Mouse (Mus musculus) adrenal gland, postnatal 4 days (tissue): Measurements from ENCODE around the gene Polr1a. TPM values are rescaled to one million over a fixed set of nuclear protein-coding genes. Genes with fewer than 3 reads are reported as not detected.

Experiments used
- DNase-seq, 2 experiments: peaks; one replicate each; pipeline ENCODE4 v3.0.0; 2021 to 2022; ENCODE audit warnings: low spot score in 2 of 2, mixed read lengths in 2 of 2
- total RNA-seq, 2 experiments: library from RNA; stranded (reverse); gene quantifications; 2 replicates each; pipeline ENCODE4 v1.2.3; 2021

The Polr1a gene
- total RNA-seq, 2 experiments from 2014 or later: 79.4 to 82.1 TPM

DNA sequence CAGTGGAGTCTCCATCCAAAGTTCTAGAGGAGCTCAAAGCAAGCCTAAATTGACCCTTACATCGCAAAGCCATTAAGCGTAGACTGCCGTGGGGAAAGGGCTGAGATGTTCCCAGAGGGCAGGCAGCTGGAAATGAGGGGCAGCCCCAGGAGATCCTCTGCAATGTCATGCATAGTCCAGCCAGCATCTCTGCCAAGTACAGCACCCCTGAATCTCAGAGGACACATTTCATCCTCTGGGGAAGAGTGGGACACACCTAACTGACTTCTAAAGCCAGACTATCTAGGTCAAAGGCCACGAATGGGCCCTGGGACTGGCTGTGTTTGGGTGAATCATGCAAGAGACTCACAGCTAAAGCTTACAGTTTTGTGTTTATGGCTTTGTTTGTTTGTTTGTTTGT, 85.2 kb downstream of the Polr1a start:
- DNase-seq: no peak

DNA sequence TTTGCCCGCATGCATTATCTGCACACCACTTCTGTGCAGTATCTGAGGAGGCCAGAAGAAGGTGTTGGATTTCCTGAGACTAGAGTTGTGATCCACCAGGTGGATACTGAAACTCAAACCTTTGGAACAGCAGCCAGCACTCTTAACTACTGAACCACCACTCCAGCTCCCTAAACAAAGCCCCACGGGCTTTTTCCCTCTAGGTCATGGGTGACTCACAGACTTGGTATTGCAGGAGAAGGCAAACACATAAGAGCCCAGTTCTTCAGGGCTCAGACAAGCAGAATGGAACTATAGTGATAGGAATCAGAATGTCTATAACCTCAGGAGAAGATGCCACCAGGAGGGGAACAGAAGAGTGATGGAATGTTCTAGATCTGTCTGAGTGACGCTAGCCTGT, 86.2 kb downstream of the Polr1a start:
- no peak for DNase-seq

DNA sequence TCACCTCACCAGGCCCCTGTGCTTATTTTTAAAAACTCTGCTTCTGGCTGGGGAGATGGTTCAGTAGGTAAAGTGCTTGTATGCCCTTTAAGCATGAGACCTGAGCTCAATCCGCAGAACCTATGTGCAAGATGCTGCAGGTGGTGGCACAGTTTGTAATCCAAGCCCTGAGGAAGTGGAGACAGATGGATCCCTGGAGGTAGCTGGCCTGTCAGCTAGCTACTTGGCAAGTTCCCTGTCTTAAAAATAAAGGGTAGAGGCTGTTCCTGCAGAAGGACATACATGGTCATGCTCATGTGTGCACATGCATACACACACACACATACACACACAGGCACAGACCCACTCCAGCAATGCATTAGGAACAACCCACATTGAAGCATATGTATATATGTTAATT, 88.4 kb downstream of the Polr1a start:
- no peak for DNase-seq

DNA sequence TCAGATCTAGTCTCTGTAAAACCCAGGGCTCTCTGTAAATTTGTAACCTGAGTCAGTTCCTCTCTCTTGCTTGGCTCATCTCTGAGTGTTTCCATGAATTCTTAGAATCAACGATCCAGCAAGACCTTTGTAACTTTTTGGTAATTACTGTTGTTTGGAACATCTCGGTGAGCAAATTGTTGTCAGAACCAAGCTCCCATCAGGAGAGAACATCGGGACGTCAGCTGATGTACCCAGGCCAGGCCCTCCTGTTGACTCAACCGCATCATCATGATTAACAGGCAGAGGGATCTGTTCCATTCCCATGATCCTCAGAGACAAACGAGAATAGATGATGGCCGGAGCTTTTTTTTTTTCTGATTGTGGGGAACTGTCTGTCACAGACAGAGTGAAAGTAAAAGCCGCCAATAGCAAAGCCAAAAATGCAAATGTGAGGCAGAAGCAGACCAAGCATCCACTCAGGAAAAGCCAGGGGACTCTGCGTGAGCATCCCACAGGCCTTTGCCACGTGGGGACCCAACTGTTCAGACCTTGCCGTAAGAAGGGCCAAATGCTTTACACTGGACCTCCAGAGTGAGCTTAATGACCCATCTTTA, 91.2 kb downstream of the Polr1a start:
- no peak for DNase-seq

DNA sequence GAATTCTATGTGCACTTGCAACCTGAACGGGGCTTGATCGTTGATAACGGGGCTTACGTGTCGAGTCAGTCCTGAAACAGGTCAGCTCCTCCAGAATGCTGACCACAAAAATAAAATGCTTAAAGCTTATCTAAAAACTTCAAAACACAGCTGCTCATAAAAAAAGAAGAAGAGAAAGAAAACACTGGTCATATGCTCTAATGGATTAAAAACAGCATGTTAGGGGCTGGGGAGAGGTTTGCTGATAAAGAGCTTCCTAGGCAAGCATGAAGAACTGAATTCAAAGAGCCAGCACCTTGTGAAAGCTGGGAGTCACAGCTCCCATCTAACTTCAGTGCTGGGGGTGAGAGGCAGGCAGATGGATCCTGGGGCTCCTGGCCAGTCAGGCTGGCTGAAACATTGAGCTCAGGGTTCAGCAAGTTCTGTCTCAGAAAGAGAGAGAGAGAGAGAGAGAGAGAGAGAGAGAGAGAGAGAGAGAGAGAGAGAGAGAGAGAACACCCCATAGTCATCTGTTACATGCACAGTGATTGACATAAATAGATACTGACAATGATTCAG, 92.4 kb downstream of the Polr1a start:
- no peak for DNase-seq

DNA sequence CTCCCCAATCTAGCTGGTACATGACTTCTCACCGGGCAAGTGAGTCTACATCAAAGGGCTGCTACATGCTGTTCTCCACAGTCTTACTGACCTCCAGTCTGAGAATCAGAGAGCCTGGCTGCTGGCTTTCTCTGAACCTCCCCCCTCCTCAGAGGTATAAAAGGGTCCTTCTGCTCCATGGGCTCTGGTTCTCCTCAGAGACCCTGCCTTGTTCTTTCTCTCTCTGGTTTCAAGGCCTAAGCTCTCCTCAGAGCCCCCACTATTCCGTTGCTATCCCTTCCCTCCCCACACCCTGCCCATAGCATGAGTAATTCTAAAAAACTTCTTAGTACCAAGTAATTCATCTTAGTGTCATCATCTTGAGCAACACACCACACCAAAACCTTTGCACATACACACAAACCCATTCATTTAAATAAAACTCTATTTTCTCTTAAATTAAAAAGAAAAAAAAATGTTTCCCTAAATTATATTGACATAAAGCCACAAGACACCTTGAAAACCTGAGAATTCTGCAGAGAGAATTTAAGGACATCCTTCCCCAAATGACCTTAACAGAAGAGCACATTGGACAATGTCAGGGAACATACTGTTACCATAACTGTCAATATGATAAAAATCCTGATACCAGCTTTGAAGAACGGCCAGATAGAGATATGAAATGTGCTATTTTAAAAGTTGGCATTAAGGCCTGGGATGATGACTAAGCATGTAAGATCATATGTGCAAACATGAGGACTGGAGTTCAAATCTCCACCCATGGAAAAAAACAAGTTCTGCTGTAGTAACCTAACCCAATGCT, 98.8 kb downstream of the Polr1a start:
- DNase-seq: no peak

DNA sequence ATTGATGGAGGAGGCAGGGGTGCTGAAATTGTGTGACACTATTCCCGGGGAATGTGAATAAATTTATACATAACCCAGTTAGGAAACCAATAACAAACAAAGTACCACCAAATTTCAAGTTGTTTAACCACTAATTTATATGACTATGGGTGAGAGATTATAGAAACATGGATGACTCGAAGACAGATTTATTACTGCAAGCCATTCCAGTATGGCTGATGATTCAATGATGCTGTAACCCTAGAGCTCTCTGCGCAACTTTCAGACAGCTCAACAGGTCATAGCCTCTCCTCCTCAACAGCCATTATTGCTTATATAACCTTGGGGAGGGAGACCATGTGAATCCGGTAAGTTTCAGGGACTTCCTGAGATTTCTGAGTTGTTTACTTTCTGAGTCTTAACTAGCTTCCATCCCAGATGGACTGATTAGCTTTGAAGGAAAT, 99.4 kb downstream of the Polr1a start:
- no peak for DNase-seq

DNA sequence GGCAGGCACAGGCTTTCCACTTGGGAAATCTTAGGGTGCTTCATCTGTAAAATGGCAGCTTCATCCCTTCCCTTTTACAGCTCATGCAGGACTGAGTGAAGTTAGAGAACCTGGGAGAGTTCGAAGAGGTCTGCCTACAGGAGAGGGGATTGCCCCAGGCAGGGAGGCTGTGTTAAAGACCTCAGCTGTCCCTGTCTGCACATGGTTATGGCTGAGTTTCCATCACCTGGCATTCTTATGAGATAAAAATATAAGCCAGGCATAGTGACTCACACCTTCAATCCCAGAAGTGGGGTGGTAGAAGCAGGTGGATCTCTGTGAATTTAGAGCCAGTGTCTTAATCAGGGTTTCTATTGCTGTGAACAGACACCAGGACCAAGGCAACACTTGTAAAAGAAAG, 100.6 kb downstream of the Polr1a start:
- no peak for DNase-seq

DNA sequence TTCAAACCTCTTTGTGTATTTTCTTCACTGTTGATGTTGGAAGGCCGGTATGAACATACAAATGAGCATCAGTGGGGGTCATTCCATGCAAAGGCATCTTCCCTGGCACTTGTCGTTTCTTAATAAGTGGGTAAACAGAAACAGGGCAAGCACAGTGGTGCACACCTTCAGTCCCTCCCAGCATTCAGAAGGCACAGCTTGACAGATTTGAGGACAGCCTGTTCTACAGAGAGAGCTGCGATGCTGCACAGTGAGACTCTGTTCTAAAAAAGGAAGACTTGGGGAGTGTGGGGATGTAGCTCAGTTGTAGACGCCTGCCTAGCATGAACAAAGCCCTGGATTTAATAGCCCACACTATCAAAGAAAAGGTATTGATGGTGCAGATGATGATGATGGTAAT, 105.2 kb downstream of the Polr1a start:
- DNase-seq: no peak

DNA sequence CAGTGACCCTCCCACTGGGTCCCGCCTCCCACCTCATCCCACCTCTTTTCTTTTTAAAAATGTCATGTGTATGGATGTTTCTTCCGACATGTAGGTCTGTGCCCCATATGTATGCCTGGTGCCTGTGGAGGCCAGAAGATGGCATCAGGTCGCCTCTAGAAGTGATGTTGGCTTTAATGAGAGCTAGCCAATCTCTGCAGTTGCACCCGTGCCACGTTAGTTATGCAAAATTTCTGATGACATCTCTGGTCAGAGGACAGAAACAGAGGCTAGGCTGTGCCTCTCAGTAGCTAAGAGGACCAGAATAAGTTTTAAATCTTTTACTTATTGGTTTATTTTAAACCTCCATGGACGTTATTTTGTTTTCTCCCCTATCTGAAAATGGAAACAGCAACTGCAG, 109.2 kb downstream of the Polr1a start:
- no peak for DNase-seq

DNA sequence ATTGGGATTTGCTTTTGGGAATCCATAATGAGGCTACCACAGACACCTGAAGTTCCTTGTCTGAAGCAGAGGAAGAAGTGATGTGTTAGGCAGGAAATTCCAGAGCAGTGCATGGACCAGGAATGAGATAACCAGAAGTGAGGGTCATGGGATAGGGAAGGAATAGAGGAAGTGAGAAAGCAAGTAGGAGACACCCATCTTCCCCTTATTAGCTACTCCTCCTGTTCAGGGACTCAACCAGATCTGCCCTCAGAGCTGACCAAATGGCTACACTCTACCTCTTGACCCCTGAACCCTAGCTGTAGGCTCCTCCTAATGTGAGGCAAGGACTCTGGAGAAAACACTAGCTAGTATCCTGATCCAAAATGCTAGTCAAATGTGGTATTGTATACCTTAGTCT, 116.6 kb downstream of the Polr1a start:
- DNase-seq: no peak

DNA sequence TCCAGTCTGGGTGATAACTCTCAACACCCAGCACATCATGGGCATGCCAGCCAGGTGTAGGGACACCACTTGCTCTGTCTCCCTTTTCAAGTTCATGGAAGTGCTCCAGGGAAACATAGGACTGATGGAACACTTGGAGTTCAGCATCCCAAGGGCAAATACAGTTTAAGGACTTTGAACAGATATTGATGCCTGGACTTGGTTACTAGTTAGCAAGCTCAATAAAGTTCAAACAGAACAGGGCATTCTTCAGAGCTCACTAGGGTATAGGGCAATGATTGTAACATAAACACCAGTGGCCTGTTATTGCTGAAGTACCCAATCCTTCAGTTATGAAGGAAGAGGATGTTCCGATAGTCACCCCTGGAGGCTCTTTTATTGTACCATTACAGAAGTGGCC, 119.2 kb downstream of the Polr1a start:
- DNase-seq: no peak

DNA sequence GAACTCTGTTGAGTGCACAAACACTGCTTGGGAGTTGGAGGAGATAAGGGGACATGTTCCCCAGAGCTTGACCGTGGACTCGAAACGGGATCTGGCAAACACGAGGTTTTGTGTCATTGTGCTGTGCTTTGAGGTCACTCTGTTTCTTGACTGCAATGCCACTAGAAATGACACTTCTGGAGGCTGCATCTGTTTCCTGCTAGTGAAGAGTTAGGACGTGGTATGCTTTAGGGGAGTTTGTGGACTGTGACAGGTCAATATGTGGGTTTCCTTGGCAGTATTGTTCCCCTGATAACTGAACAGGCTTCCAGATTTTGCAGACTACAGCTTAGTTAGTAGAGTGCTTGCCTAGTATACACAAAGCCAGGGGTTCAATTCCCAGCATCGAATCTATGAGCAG, 120.8 kb downstream of the Polr1a start:
- no peak for DNase-seq

Other genes starting within 250 kb of the Polr1a start
- 10 to 100 TPM; 22.3 to 24.4 TPM for gene Reep1, start 201.5 kb upstream of the Polr1a start, total RNA-seq
- 10 to 100 TPM; 37.4 to 38.2 TPM for gene Mrpl35, start 82.1 kb upstream of the Polr1a start, total RNA-seq
- 100 to 1,000 TPM; 252 to 253 TPM for gene Immt, start 77.7 kb upstream of the Polr1a start, total RNA-seq
- 100 to 1,000 TPM; 130 to 134 TPM for gene Ptcd3, start 303 bp upstream of the Polr1a start, total RNA-seq
- 100 to 1,000 TPM; 144 to 153 TPM for gene St3gal5, start 188.5 kb downstream of the Polr1a start, total RNA-seq